Mouse (Mus musculus) small intestine, adult 2 months (tissue): Measurements from ENCODE around the gene Vtn.

Source experiments
- CTCF ChIP-seq: fragments of 200-500 bp; IDR thresholded peaks from 2 replicates; pipeline ENCODE4 v1.5.1; 2012; ENCODE audit warnings: low read depth, mild to moderate bottlenecking, control low read depth, inconsistent platforms, low read length, moderate library complexity, mixed read lengths; ENCODE audit not compliant: insufficient replicate concordance, insufficient read length; ENCODE audit errors: extremely low read depth
- POLR2A ChIP-seq: fragments of 200-500 bp; IDR thresholded peaks from 2 replicates; pipeline ENCODE4 v1.6.1; 2012; ENCODE audit warnings: low read depth, mild to moderate bottlenecking, control low read depth, inconsistent platforms, low read length, moderate library complexity

DNA sequence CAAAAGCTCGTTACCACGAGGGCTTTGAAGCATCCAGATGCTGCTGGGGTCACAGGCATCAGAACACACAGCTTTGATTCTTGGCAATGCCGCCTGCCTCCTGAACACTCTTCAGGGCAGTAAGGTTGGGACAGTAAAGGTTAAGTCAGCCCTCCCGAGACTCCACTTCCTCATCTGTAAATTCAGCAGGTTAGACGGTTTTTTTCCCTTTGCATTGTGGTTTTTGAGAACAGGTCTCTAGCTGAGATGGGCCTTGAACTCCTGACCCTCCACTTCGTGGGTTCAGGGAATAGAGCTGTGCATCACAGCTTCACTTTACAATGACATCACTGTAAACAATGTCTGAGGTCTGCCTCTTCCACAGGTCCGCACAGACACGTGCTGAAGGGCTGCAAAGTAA, 46.3 kb downstream of the Vtn start:
- TF ChIP-seq CTCF (no peak), POLR2A (no peak)
